Mouse (Mus musculus) megakaryocyte progenitor cell, adult 5-6 weeks (primary cell): Measurements from ENCODE around the gene Krtap17-1. TPM values are rescaled to one million over a fixed set of nuclear protein-coding genes. Genes with fewer than 3 reads are reported as not detected.

Source experiments
- ATAC-seq: replicated peaks from 2 replicates; pipeline ENCODE4 v1.8.0; 2016; ENCODE audit warnings: mild to moderate bottlenecking, moderate TSS enrichment, inconsistent platforms; ENCODE audit not compliant: poor library complexity
- total RNA-seq, 2 experiments: library from RNA; stranded (forward) in 1 of 2; stranded (reverse) in 1 of 2; fragments of 157-497, 149-512 nt in 1 of 2; fragments of 200-1000 nt in 1 of 2; gene quantifications; 2 replicates each; pipeline versions ENCODE4 v1.2.3 to v1.2.4; 2015 to 2017

Gene Krtap17-1
- total RNA-seq, 2 experiments from 2014 or later = not detected

DNA sequence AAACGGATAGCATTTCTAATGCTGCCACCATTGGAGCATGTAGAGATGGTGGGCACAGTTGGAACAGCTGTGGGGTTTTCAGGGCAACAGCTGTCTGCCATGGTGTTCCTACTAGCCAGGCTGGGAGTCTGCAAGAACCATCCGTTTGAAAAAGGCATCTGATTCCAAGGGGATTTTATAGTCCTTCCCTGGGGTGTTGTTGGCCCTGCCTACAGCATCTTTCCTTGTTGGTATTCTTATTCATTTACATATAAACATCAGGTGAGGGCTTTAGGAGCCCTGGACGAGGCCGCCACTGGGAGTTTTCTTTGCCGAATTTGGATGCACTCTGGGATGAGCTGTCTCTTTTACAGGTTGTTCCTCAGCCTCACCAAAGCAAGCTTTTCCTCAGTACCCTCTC is 14.8 kb downstream of the Krtap17-1 start, which contains the start of gene Krtap29-1:
Gene Krtap29-1, minus strand, starts transcription at position 101 of the 400 bp plus-strand sequence.
- ATAC-seq = no peak

- no peak for ATAC-seq
Observed at GRCm38 (mm10) chr11:99965961-99966360, 27.8 kb downstream of the Krtap17-1 start.

DNA sequence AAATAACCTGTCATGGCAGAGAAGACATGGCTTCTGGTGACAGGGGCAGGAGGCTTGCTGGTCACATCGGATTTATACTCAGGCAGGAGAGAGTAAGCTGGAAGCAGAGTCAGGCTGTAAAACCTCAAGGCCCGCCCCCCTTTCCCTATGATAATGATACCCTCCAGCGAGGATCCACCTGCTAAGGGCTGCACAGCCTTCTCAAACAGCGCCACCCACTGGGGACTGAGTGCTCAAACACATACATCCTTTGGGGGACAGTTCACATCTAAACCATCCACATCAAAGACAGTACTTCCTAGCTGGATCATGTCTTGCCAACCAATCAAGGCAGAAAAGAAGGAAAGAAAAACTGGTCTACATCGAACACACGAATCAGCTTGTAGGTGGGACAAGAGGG is 29.6 kb downstream of the Krtap17-1 start:
- no peak for ATAC-seq

DNA sequence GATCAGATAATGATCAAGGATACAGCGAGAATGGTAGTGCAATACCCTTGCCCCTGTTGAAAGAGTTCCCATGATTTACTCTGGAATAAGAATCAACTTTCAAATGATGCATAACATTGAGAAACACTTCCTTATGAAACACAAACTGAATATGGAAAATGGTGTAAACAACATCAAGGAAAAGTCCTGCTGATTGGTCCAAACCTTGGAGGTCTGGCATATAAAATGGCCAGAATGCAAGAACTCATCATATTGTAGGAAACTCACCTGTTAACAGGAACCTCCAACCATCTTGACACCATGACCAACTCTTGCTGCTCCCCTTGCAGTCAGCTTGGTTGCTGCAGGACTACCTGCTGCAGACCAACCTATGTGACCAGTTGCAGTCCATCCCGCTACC is 45.6 kb downstream of the Krtap17-1 start, which contains the start of gene Krtap9-5:
Gene Krtap9-5, plus strand, starts transcription at position 301 of the 400 bp plus-strand sequence.
- ATAC-seq = no peak

Other genes with a start within 250 kb of the Krtap17-1 start
Only the 30 nearest of the 32 such genes appear.
- not detected in 2 replicates for gene Krtap4-8, start 213.3 kb downstream of the Krtap17-1 start, total RNA-seq (2015)
- not detected in 2 replicates for gene Krtap4-8, start 213.3 kb downstream of the Krtap17-1 start, total RNA-seq (2017)
- not detected in 2 replicates for gene Krtap4-9, start 208.8 kb downstream of the Krtap17-1 start, total RNA-seq (2015)
- gene Krtap4-9, start 208.8 kb downstream of the Krtap17-1 start, total RNA-seq (2017) = not detected in 2 replicates
- gene Gm11596, start 200.5 kb downstream of the Krtap17-1 start, total RNA-seq (2015) = not detected in 2 replicates
- not detected in 2 replicates for gene Gm11596, start 200.5 kb downstream of the Krtap17-1 start, total RNA-seq (2017)
- gene Gm11569, start 195.1 kb downstream of the Krtap17-1 start, total RNA-seq (2015) = not detected in 2 replicates
- gene Gm11569, start 195.1 kb downstream of the Krtap17-1 start, total RNA-seq (2017) = not detected in 2 replicates
- not detected in 2 replicates for gene Gm11554, start 189.5 kb downstream of the Krtap17-1 start, total RNA-seq (2015)
- not detected in 2 replicates for gene Gm11554, start 189.5 kb downstream of the Krtap17-1 start, total RNA-seq (2017)
- not detected in 2 replicates for gene Krtap4-13, start 184.1 kb downstream of the Krtap17-1 start, total RNA-seq (2015)
- gene Krtap4-13, start 184.1 kb downstream of the Krtap17-1 start, total RNA-seq (2017) = not detected in 2 replicates
- not detected in 2 replicates for gene Gm11564, start 178.3 kb downstream of the Krtap17-1 start, total RNA-seq (2015)
- not detected in 2 replicates for gene Gm11564, start 178.3 kb downstream of the Krtap17-1 start, total RNA-seq (2017)
- not detected in 2 replicates for gene 2300003K06Rik, start 155.9 kb downstream of the Krtap17-1 start, total RNA-seq (2015)
- gene 2300003K06Rik, start 155.9 kb downstream of the Krtap17-1 start, total RNA-seq (2017) = not detected in 2 replicates
- gene Krtap4-16, start 142.4 kb downstream of the Krtap17-1 start, total RNA-seq (2015) = not detected in 2 replicates
- gene Krtap4-16, start 142.4 kb downstream of the Krtap17-1 start, total RNA-seq (2017) = not detected in 2 replicates
- not detected in 2 replicates for gene Gm11568, start 136.1 kb downstream of the Krtap17-1 start, total RNA-seq (2015)
- not detected in 2 replicates for gene Gm11568, start 136.1 kb downstream of the Krtap17-1 start, total RNA-seq (2017)
- gene Gm11559, start 129.5 kb downstream of the Krtap17-1 start, total RNA-seq (2015) = not detected in 2 replicates
- gene Gm11559, start 129.5 kb downstream of the Krtap17-1 start, total RNA-seq (2017) = not detected in 2 replicates
- gene Krtap9-1, start 120.6 kb downstream of the Krtap17-1 start, total RNA-seq (2015) = not detected in 2 replicates
- gene Krtap9-1, start 120.6 kb downstream of the Krtap17-1 start, total RNA-seq (2017) = not detected in 2 replicates
- not detected in 2 replicates for gene Gm11567, start 114.8 kb downstream of the Krtap17-1 start, total RNA-seq (2015)
- not detected in 2 replicates for gene Gm11567, start 114.8 kb downstream of the Krtap17-1 start, total RNA-seq (2017)
- gene Krtap31-1, start 86.1 kb downstream of the Krtap17-1 start, total RNA-seq (2015) = not detected in 2 replicates
- not detected in 2 replicates for gene Krtap31-1, start 86.1 kb downstream of the Krtap17-1 start, total RNA-seq (2017)
- gene Gm11565, start 79.2 kb downstream of the Krtap17-1 start, total RNA-seq (2015) = not detected in 2 replicates
- gene Gm11565, start 79.2 kb downstream of the Krtap17-1 start, total RNA-seq (2017) = not detected in 2 replicates
- not detected in 2 replicates for gene Krtap31-2, start 57.7 kb downstream of the Krtap17-1 start, total RNA-seq (2015)
- gene Krtap31-2, start 57.7 kb downstream of the Krtap17-1 start, total RNA-seq (2017) = not detected in 2 replicates
- gene Krtap9-5, start 45.5 kb downstream of the Krtap17-1 start, total RNA-seq (2015) = not detected in 2 replicates
- not detected in 2 replicates for gene Krtap9-5, start 45.5 kb downstream of the Krtap17-1 start, total RNA-seq (2017)
- gene Krtap29-1, start 14.9 kb downstream of the Krtap17-1 start, total RNA-seq (2015) = not detected in 2 replicates
- gene Krtap29-1, start 14.9 kb downstream of the Krtap17-1 start, total RNA-seq (2017) = not detected in 2 replicates
- not detected in 2 replicates for gene Krtap16-1, start 7.4 kb downstream of the Krtap17-1 start, total RNA-seq (2015)
- not detected in 2 replicates for gene Krtap16-1, start 7.4 kb downstream of the Krtap17-1 start, total RNA-seq (2017)
- gene Krt33a, start 22.2 kb upstream of the Krtap17-1 start, total RNA-seq (2015) = not detected in 2 replicates
- not detected in 2 replicates for gene Krt33a, start 22.2 kb upstream of the Krtap17-1 start, total RNA-seq (2017)
- not detected in 2 replicates for gene Krt33b, start 35.9 kb upstream of the Krtap17-1 start, total RNA-seq (2015)
- not detected in 2 replicates for gene Krt33b, start 35.9 kb upstream of the Krtap17-1 start, total RNA-seq (2017)
- gene Krt34, start 47.6 kb upstream of the Krtap17-1 start, total RNA-seq (2015) = not detected in 2 replicates
- not detected in 2 replicates for gene Krt34, start 47.6 kb upstream of the Krtap17-1 start, total RNA-seq (2017)
- gene Krt31, start 56.6 kb upstream of the Krtap17-1 start, total RNA-seq (2015) = not detected in 2 replicates
- gene Krt31, start 56.6 kb upstream of the Krtap17-1 start, total RNA-seq (2017) = not detected in 2 replicates
- not detected in 2 replicates for gene Krt32, start 94.2 kb upstream of the Krtap17-1 start, total RNA-seq (2015)
- not detected in 2 replicates for gene Krt32, start 94.2 kb upstream of the Krtap17-1 start, total RNA-seq (2017)
- gene Krt35, start 102.2 kb upstream of the Krtap17-1 start, total RNA-seq (2015) = not detected in 2 replicates
- gene Krt35, start 102.2 kb upstream of the Krtap17-1 start, total RNA-seq (2017) = not detected in 2 replicates
- not detected in 2 replicates for gene Krt36, start 111.6 kb upstream of the Krtap17-1 start, total RNA-seq (2015)
- gene Krt36, start 111.6 kb upstream of the Krtap17-1 start, total RNA-seq (2017) = not detected in 2 replicates
- not detected in 2 replicates for gene Krt13, start 127.6 kb upstream of the Krtap17-1 start, total RNA-seq (2015)
- gene Krt13, start 127.6 kb upstream of the Krtap17-1 start, total RNA-seq (2017) = not detected in 2 replicates
- not detected in 2 replicates for gene Krt15, start 141.9 kb upstream of the Krtap17-1 start, total RNA-seq (2015)
- gene Krt15, start 141.9 kb upstream of the Krtap17-1 start, total RNA-seq (2017) = not detected in 2 replicates
- not detected in 2 replicates for gene Krt19, start 154.7 kb upstream of the Krtap17-1 start, total RNA-seq (2015)
- not detected in 2 replicates for gene Krt19, start 154.7 kb upstream of the Krtap17-1 start, total RNA-seq (2017)
- gene Krt9, start 199.3 kb upstream of the Krtap17-1 start, total RNA-seq (2015) = not detected in 2 replicates
- not detected in 2 replicates for gene Krt9, start 199.3 kb upstream of the Krtap17-1 start, total RNA-seq (2017)